Mouse (Mus musculus) ES-E14 (cell line): ENCODE results near the gene Macf1. TPM values are rescaled to one million over a fixed set of nuclear protein-coding genes. Genes with fewer than 3 reads are reported as not detected.

Experiments used
- DNase-seq: peaks from one replicate; pipeline ENCODE4 v3.0.0-alpha.2; 2013; ENCODE audit warnings: low read depth, low spot score
- H3K27ac ChIP-seq: 2 replicates; pipeline ENCODE4 v1.5.1; 2012; ENCODE audit warnings: low read depth, mild to moderate bottlenecking, low read length, moderate library complexity, mixed read lengths; ENCODE audit not compliant: poor library complexity, insufficient read depth, severe bottlenecking
- H3K36me3 ChIP-seq: 2 replicates; pipeline ENCODE4 v1.6.1; 2012; ENCODE audit warnings: mild to moderate bottlenecking, low read length, moderate library complexity, mixed read lengths; ENCODE audit not compliant: control insufficient read depth, poor library complexity, insufficient read depth, severe bottlenecking
- H3K4me1 ChIP-seq, 2 experiments: fragments of 150-350 bp in 1 of 2; sonication (generic) in 1 of 2; 2 replicates each; pipeline ENCODE4 v1.6.1; 2012; ENCODE audit warnings: low read length in 2 of 2, mild to moderate bottlenecking in 1 of 2, mixed read lengths in 1 of 2; ENCODE audit not compliant: control insufficient read depth in 2 of 2, insufficient read depth in 2 of 2, poor library complexity in 1 of 2
- H3K4me3 ChIP-seq, 2 experiments: fragments of 150-350 bp in 1 of 2; sonication (generic) in 1 of 2; 2 replicates each; pipeline ENCODE4 v1.5.1; 2012; ENCODE audit warnings: low read length in 2 of 2, low read depth in 1 of 2, mild to moderate bottlenecking in 1 of 2, mixed read lengths in 1 of 2; ENCODE audit not compliant: insufficient read depth in 1 of 2, poor library complexity in 1 of 2, severe bottlenecking in 1 of 2
- H3K9ac ChIP-seq: 2 replicates; pipeline ENCODE4 v1.6.1; 2012; ENCODE audit warnings: low read depth, mild to moderate bottlenecking, low read length, mixed read lengths; ENCODE audit not compliant: poor library complexity, insufficient read depth, severe bottlenecking
- H3K9me3 ChIP-seq: fragments of 150-350 bp; sonication (generic); 2 replicates; pipeline ENCODE4 v1.6.1; 2012; ENCODE audit warnings: low read depth, mild to moderate bottlenecking, low read length; ENCODE audit not compliant: control insufficient read depth, insufficient read depth
- CHD2 ChIP-seq: IDR thresholded peaks from 2 replicates; pipeline ENCODE4 v1.6.1; 2014; ENCODE audit warnings: mild to moderate bottlenecking, low read depth, low read length, inconsistent platforms
- HCFC1 ChIP-seq: IDR thresholded peaks from 2 replicates; pipeline ENCODE4 v1.6.1; 2012; ENCODE audit warnings: low read length, inconsistent platforms, borderline replicate concordance; ENCODE audit not compliant: insufficient read depth
- MAFK ChIP-seq: IDR thresholded peaks from 2 replicates; pipeline ENCODE4 v1.6.1; 2014; ENCODE audit warnings: mild to moderate bottlenecking, low read depth, low read length, inconsistent platforms; ENCODE audit not compliant: insufficient read depth
- ZC3H11A ChIP-seq: IDR thresholded peaks from 2 replicates; pipeline ENCODE4 v1.6.1; 2012; ENCODE audit warnings: low read depth, mild to moderate bottlenecking, inconsistent platforms, low read length, borderline replicate concordance
- ZNF384 ChIP-seq: IDR thresholded peaks from 2 replicates; pipeline ENCODE4 v1.6.1; 2012; ENCODE audit warnings: low read depth, low read length, inconsistent platforms
- in situ Hi-C, 2 experiments: fragments of 600-800 bp; cut with MboI; formaldehyde crosslinking; loops; one replicate each; pipeline ENCODE4 v1.15.1; 2025; ENCODE audit warnings: low sequenced_read_pairs in 2 of 2, inconsistent platforms in 1 of 2; ENCODE audit not compliant: unreplicated experiment in 2 of 2
- total RNA-seq: library from RNA; depleted of rRNA; stranded (reverse); fragments of 300-350 nt; gene quantifications from 2 replicates; pipeline ENCODE4 v1.2.3, GENCODE M21; 2012

Gene Macf1
- total RNA-seq, 1 experiment: 277 TPM

GRCm38 (mm10) chr4:123510201-123510600, 174.0 kb downstream of the Macf1 start:
- H3K36me3 ChIP-seq: peaks cover 24% of the 10 kb centered on the region

GRCm38 (mm10) chr4:123489086-123489485, 195.1 kb downstream of the Macf1 start:
- no peak overlapping the region for H3K27ac ChIP-seq
- no peaks in the 10 kb centered on the region for H3K4me1 ChIP-seq
- H3K4me3 ChIP-seq: no peak overlapping the region
- no peak for DNase-seq
- no peak overlapping the region for H3K9ac ChIP-seq
- no peaks in the 10 kb centered on the region for H3K9me3 ChIP-seq
- in situ Hi-C loops: no loop called here
- TF ChIP-seq CHD2 (no peak), ZC3H11A (no peak), MAFK (no peak), HCFC1 (no peak), ZNF384 (no peak)
- H3K36me3 ChIP-seq: peaks cover 21% of the 10 kb centered on the region

More at GRCm38 (mm10) chr4:123510201-123510600, 174.0 kb downstream of the Macf1 start:
- Histone ChIP-seq H3K4me3 (no peak overlapping the region), H3K4me1 (no peaks in the 10 kb centered on the region; a peak in 1 of 4 replicates), H3K9me3 (no peaks in the 10 kb centered on the region), H3K27ac (no peak overlapping the region), H3K9ac (no peak overlapping the region)
- TF ChIP-seq HCFC1 (no peak), MAFK (no peak), ZNF384 (no peak), CHD2 (no peak), ZC3H11A (no peak)
- no peak for DNase-seq
- in situ Hi-C loops: no loop called here

GRCm38 (mm10) chr4:123479991-123480390, 204.2 kb downstream of the Macf1 start:
- no peaks in the 10 kb centered on the region for H3K4me1 ChIP-seq
- no peak overlapping the region for H3K27ac ChIP-seq
- in situ Hi-C loops: no loop called here
- no peak for DNase-seq
- H3K9ac ChIP-seq: no peak overlapping the region
- H3K36me3 ChIP-seq: peaks cover 8% of the 10 kb centered on the region
- TF ChIP-seq CHD2 (no peak), HCFC1 (no peak), ZNF384 (no peak), ZC3H11A (no peak), MAFK (no peak)
- H3K9me3 ChIP-seq: no peaks in the 10 kb centered on the region
- no peak overlapping the region for H3K4me3 ChIP-seq

GRCm38 (mm10) chr4:123478655-123479433, 205.3 kb downstream of the Macf1 start:
- no peaks in the 10 kb centered on the region for H3K4me1 ChIP-seq
- peaks cover 10% of the 10 kb centered on the region for H3K36me3 ChIP-seq
- no peak for TF ChIP-seq ZC3H11A
- TF ChIP-seq ZNF384: no peak
- TF ChIP-seq MAFK: no peak
- no peak for TF ChIP-seq CHD2
- TF ChIP-seq HCFC1: no peak
- no peak overlapping the region for H3K9ac ChIP-seq
- DNase-seq: no peak
- no peak overlapping the region for H3K4me3 ChIP-seq
- in situ Hi-C loops: no loop called here
- H3K27ac ChIP-seq: no peak overlapping the region
- no peaks in the 10 kb centered on the region for H3K9me3 ChIP-seq
